Mouse (Mus musculus): Measurements from ENCODE around the gene Crip1. TPM values are rescaled to one million over a fixed set of nuclear protein-coding genes. Genes with fewer than 3 reads are reported as not detected.

Crip1 gene
- total and polyA plus RNA-seq, 3 experiments = 194 to 429 (median 200) TPM

DNA sequence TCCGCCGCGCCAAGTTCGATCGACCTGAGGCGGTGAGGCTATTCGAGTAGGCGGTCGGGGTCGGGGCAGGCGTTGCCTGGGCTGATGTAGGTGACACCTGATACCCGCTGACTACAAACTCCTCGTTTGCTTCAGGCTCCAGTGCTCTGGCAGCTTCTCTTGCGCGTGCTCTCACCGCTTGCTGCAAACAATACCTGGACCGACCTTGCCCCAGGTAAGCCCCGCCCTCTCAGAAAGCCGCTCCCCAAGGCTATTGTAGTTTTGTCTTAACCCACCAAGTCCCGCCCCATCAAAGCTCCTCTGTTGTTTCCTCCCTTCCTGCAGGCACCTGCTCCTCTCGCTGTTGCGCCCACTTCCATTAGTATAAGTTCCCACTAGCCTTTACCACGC lies 10.4 kb downstream of the Crip1 start:
- no peaks in the 10 kb centered on the region for H3K27me3 ChIP-seq (ENCODE audit: control insufficient read depth, insufficient read depth, low read length)
- H3K27ac ChIP-seq = peak overlapping the region; percentile 31; the same call in 1 of the 2 replicates
- H3K79me2 ChIP-seq (replicated peaks; ENCODE audit: control insufficient read depth, insufficient read depth, low read length) = no peaks in the 10 kb centered on the region; the same call in 1 of the 2 replicates
- H3K9ac ChIP-seq (ENCODE audit: low read depth, low read length) = peak overlapping the region; percentile 28; the same call in 1 of the 2 replicates
- TF ChIP-seq EP300 (IDR thresholded peaks at IDR 0.05; ENCODE audit: insufficient read depth, low read depth, low read length) (no peak), POLR2A (IDR thresholded peaks at IDR 0.05; ENCODE audit: insufficient read depth, low read depth, low read length) (no peak), CTCF (IDR thresholded peaks at IDR 0.05) (no peak)
- DNase-seq = no peak
- H3K4me3 ChIP-seq = peak overlapping the region; percentile 63
- 4% methylated on average over 23 of the region's 23 CpGs for WGBS
- peaks cover 3% of the 10 kb centered on the region for H3K4me1 ChIP-seq (ENCODE audit: control insufficient read depth, insufficient read depth, low read length)
- intact Hi-C loops (cut with DNase I) = loop anchor here (1.0 kb wide), 1 partner anchor 37 kb away; no protein-coding TSS in a partner anchor
- H3K36me3 ChIP-seq (ENCODE audit: control insufficient read depth, insufficient read depth, low read length) = no peaks in the 10 kb centered on the region

DNA sequence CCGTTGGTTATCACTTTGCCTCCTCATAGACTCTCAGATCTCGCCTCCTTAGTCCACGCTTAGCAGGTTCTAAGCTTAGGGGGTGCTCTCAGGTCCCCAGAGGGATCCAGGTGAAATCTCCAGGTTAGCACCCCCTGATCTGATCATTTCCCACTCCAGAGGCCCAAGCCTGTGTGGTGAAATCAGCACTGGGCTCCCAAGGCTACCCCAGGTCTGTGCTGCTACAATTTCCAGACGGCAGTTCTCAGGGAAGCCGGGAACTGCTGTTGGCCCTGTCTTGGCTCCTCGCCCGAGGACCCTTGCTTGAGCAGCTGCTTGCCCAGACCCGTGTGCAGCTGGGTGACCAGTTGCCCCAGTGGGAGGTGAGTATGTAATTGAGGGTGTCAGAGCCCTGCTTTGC lies 10.9 kb downstream of the Crip1 start:
- WGBS = 45% methylated on average over 8 of the region's 8 CpGs
- TF ChIP-seq POLR2A (IDR thresholded peaks at IDR 0.05; ENCODE audit: insufficient read depth, low read depth, low read length) (no peak), CTCF (IDR thresholded peaks at IDR 0.05) (no peak), EP300 (IDR thresholded peaks at IDR 0.05; ENCODE audit: insufficient read depth, low read depth, low read length) (no peak)
- no peaks in the 10 kb centered on the region for H3K27me3 ChIP-seq (ENCODE audit: control insufficient read depth, insufficient read depth, low read length)
- H3K4me1 ChIP-seq (ENCODE audit: control insufficient read depth, insufficient read depth, low read length) = peaks cover 3% of the 10 kb centered on the region
- no peak overlapping the region for H3K9ac ChIP-seq (ENCODE audit: low read depth, low read length)
- no peaks in the 10 kb centered on the region; the same call in 1 of the 2 replicates for H3K79me2 ChIP-seq (replicated peaks; ENCODE audit: control insufficient read depth, insufficient read depth, low read length)
- no peak overlapping the region for H3K27ac ChIP-seq
- no peak overlapping the region for H3K4me3 ChIP-seq
- H3K36me3 ChIP-seq (ENCODE audit: control insufficient read depth, insufficient read depth, low read length) = no peaks in the 10 kb centered on the region
- peak in 1 of 2 experiments; percentile 23 for DNase-seq
- intact Hi-C loops (cut with DNase I) = no loop called here

DNA sequence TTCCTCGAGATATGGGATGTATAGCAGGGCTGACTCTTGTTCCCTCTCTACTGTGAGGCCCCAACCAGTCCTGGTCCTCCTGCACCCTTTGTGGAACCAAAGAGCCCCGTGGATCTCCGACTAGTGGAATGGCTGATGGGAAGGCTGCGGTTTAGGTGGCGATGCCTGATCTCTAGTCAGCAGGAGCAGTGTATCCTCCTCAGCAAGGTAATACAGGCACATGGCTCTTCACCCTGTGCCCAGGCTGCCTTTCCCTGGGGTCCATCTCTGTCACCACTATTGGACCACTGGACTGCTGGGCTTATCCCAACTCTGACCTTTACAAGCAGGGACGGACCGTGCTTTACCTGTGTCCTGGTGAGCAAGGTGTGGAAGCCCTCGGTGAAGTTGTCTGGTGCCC lies 11.4 kb downstream of the Crip1 start:
- 86% methylated on average over 8 of the region's 8 CpGs for WGBS
- TF ChIP-seq CTCF (IDR thresholded peaks at IDR 0.05) (no peak), POLR2A (IDR thresholded peaks at IDR 0.05; ENCODE audit: insufficient read depth, low read depth, low read length) (no peak), EP300 (IDR thresholded peaks at IDR 0.05; ENCODE audit: insufficient read depth, low read depth, low read length) (no peak)
- intact Hi-C loops (cut with DNase I) = no loop called here
- H3K9ac ChIP-seq (ENCODE audit: low read depth, low read length) = no peak overlapping the region
- peaks cover 3% of the 10 kb centered on the region for H3K4me1 ChIP-seq (ENCODE audit: control insufficient read depth, insufficient read depth, low read length)
- H3K36me3 ChIP-seq (ENCODE audit: control insufficient read depth, insufficient read depth, low read length) = no peaks in the 10 kb centered on the region
- no peaks in the 10 kb centered on the region for H3K79me2 ChIP-seq (replicated peaks; ENCODE audit: control insufficient read depth, insufficient read depth, low read length)
- DNase-seq = no peak
- no peaks in the 10 kb centered on the region for H3K27me3 ChIP-seq (ENCODE audit: control insufficient read depth, insufficient read depth, low read length)
- H3K4me3 ChIP-seq = no peak overlapping the region
- no peak overlapping the region for H3K27ac ChIP-seq

DNA sequence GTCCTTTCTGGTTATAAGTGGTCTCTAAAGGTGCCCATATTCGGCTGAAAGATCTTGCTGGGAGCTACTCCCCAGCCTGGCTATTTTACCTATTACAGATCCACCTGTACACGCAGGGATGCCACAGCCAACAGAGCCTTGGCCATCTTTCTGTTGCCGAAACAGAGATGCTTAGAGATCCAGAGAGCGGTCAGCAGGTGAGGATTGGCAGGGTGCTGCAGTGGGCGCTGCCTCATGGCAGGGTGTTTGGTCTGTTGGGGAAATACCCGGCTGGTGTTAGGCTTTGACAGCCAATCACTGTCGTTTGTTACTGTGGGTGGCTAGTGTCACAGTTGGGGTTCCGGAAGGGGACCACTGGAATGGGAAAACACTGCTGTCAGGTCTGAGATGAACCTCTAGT lies 11.9 kb downstream of the Crip1 start:
- TF ChIP-seq POLR2A (IDR thresholded peaks at IDR 0.05; ENCODE audit: insufficient read depth, low read depth, low read length) (no peak), CTCF (IDR thresholded peaks at IDR 0.05) (no peak), EP300 (IDR thresholded peaks at IDR 0.05; ENCODE audit: insufficient read depth, low read depth, low read length) (no peak)
- Histone ChIP-seq H3K27ac (no peak overlapping the region), H3K27me3 (ENCODE audit: control insufficient read depth, insufficient read depth, low read length) (no peaks in the 10 kb centered on the region), H3K4me3 (no peak overlapping the region), H3K4me1 (ENCODE audit: control insufficient read depth, insufficient read depth, low read length) (peaks cover 3% of the 10 kb centered on the region), H3K9ac (ENCODE audit: low read depth, low read length) (no peak overlapping the region), H3K79me2 (replicated peaks; ENCODE audit: control insufficient read depth, insufficient read depth, low read length) (no peaks in the 10 kb centered on the region), H3K36me3 (ENCODE audit: control insufficient read depth, insufficient read depth, low read length) (no peaks in the 10 kb centered on the region)
- WGBS = 92% methylated on average over 8 of the region's 8 CpGs
- DNase-seq = no peak
- intact Hi-C loops (cut with DNase I) = no loop called here

DNA sequence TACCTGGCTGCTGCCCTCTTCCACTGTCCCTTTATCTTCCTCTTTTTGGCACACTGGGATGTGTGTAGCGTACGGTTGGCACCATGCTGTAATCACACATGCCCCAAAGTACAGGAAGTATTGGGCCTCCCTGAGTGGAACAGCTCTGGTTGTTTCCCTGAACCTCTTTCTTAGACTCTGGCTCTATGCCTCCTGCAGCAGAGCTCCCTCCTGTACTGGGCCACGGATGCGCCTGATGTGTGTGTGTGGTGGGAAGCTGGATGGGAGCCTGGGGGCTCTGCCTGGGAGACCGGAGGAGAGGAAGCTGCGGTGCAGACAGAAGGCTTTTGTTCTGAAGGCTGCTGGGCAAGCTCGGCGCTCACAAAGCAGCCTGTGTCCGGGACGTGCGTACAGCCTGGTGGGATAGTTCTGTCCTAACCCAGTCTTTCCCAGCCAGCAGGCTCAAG lies 17.5 kb downstream of the Crip1 start:
- no peaks in the 10 kb centered on the region for H3K4me1 ChIP-seq (ENCODE audit: control insufficient read depth, insufficient read depth, low read length)
- H3K9ac ChIP-seq (ENCODE audit: low read depth, low read length) = no peak overlapping the region
- DNase-seq = no peak
- H3K79me2 ChIP-seq (replicated peaks; ENCODE audit: control insufficient read depth, insufficient read depth, low read length) = no peaks in the 10 kb centered on the region
- TF ChIP-seq POLR2A (IDR thresholded peaks at IDR 0.05; ENCODE audit: insufficient read depth, low read depth, low read length) (no peak), EP300 (IDR thresholded peaks at IDR 0.05; ENCODE audit: insufficient read depth, low read depth, low read length) (no peak), CTCF (IDR thresholded peaks at IDR 0.05) (no peak)
- intact Hi-C loops (cut with DNase I) = no loop called here
- H3K27ac ChIP-seq = no peak overlapping the region
- H3K4me3 ChIP-seq = no peak overlapping the region
- no peaks in the 10 kb centered on the region for H3K36me3 ChIP-seq (ENCODE audit: control insufficient read depth, insufficient read depth, low read length)
- 82% methylated on average over 11 of the region's 11 CpGs for WGBS
- no peaks in the 10 kb centered on the region for H3K27me3 ChIP-seq (ENCODE audit: control insufficient read depth, insufficient read depth, low read length)

DNA sequence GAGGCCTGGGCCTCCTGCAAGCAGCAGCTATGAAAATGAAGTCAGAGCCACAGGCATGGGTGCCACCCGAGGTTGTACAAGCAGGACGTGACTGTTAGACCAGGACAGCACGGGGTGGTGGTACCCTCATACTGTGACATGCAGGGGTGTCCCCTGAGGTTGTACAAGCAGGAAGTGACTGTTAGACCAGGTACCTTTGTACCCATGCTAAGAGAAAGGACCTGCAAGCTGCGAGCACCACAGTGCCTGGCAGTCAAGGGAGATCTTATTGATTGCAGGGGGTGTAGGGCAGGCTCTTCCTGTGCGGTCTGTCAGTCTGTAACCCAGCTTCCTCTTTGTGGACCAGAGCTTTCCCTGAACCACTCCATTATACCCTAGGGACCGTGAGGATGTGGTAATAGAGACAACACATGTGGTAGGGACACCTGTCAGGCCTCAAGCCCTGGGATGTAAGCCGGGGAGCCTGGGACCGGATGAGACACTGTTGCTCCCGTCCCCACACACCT lies 22.0 kb downstream of the Crip1 start:
- H3K79me2 ChIP-seq (replicated peaks; ENCODE audit: control insufficient read depth, insufficient read depth, low read length) = no peaks in the 10 kb centered on the region
- no peak for TF ChIP-seq POLR2A (IDR thresholded peaks at IDR 0.05; ENCODE audit: insufficient read depth, low read depth, low read length)
- TF ChIP-seq CTCF (IDR thresholded peaks at IDR 0.05) = no peak
- TF ChIP-seq EP300 (IDR thresholded peaks at IDR 0.05; ENCODE audit: insufficient read depth, low read depth, low read length) = no peak
- H3K4me1 ChIP-seq (ENCODE audit: control insufficient read depth, insufficient read depth, low read length) = no peaks in the 10 kb centered on the region
- no peak overlapping the region for H3K27ac ChIP-seq
- WGBS = 75% methylated on average over 9 of the region's 9 CpGs
- intact Hi-C loops (cut with DNase I) = no loop called here
- no peak overlapping the region for H3K9ac ChIP-seq (ENCODE audit: low read depth, low read length)
- H3K36me3 ChIP-seq (ENCODE audit: control insufficient read depth, insufficient read depth, low read length) = no peaks in the 10 kb centered on the region
- DNase-seq = peak in 1 of 2 experiments; percentile 47
- H3K4me3 ChIP-seq = no peak overlapping the region
- no peaks in the 10 kb centered on the region for H3K27me3 ChIP-seq (ENCODE audit: control insufficient read depth, insufficient read depth, low read length)

All from heart, adult 2 months (tissue).